Mouse (Mus musculus) liver, embryonic 14.5 days (tissue): ENCODE results near the gene Gm45521. TPM values are rescaled to one million over a fixed set of nuclear protein-coding genes. Genes with fewer than 3 reads are reported as not detected.
A peak's percentile ranks its signal among the peaks of the same experiment; 100 is the strongest.

Experiments used
- ATAC-seq: fragments of 200-750 bp; cut with Nextera tagmentation; 2 replicates; pipeline ENCODE4 v1.8.0; 2017; ENCODE audit warnings: moderate number of reproducible peaks, mild to moderate bottlenecking, moderate library complexity; ENCODE audit not compliant: insufficient read depth
- DNase-seq, 3 experiments: peaks; one replicate each; pipeline ENCODE4 v3.0.0-alpha.2; 2012 to 2013; ENCODE audit warnings: low read depth in 3 of 3, low spot score in 3 of 3
- H3K27ac ChIP-seq: fragments of 300-500 bp; sonication (generic); 2 replicates; pipeline ENCODE4 v1.5.1; 2014; ENCODE audit warnings: moderate library complexity, mild to moderate bottlenecking, control low read depth, inconsistent platforms
- H3K27me3 ChIP-seq: fragments of 300-500 bp; sonication (generic); 2 replicates; pipeline ENCODE4 v1.6.1; 2014; ENCODE audit warnings: mild to moderate bottlenecking, low read length, moderate library complexity; ENCODE audit not compliant: control insufficient read depth, insufficient read depth
- H3K36me3 ChIP-seq: fragments of 300-500 bp; sonication (generic); replicated peaks from 2 replicates; pipeline ENCODE4 v1.6.1; 2014; ENCODE audit warnings: low read depth; ENCODE audit not compliant: control insufficient read depth, insufficient read depth
- H3K4me1 ChIP-seq, 2 experiments: fragments of 200-500 bp in 1 of 2; fragments of 300-500 bp in 1 of 2; sonication (generic) in 1 of 2; replicated peaks; 2 replicates each; pipeline ENCODE4 v1.6.1; 2012 to 2014; ENCODE audit warnings: antibody characterized with exemption in 1 of 2, inconsistent platforms in 1 of 2, low read length in 1 of 2; ENCODE audit not compliant: control insufficient read depth in 2 of 2, insufficient read depth in 2 of 2
- H3K4me2 ChIP-seq: fragments of 300-500 bp; sonication (generic); 2 replicates; pipeline ENCODE4 v1.6.1; 2014; ENCODE audit warnings: low read depth, mild to moderate bottlenecking, control low read depth, moderate library complexity
- H3K4me3 ChIP-seq, 2 experiments: fragments of 200-500 bp in 1 of 2; fragments of 300-500 bp in 1 of 2; sonication (generic) in 1 of 2; 2 replicates each; pipeline ENCODE4 v1.5.1; 2012 to 2014; ENCODE audit warnings: low read depth in 2 of 2, low read length in 2 of 2, mild to moderate bottlenecking in 2 of 2, control low read depth in 1 of 2, inconsistent platforms in 1 of 2, moderate library complexity in 1 of 2; ENCODE audit not compliant: insufficient read depth in 1 of 2
- H3K9ac ChIP-seq: fragments of 300-500 bp; sonication (generic); replicated peaks from 2 replicates; pipeline ENCODE4 v1.6.1; 2014; ENCODE audit warnings: mild to moderate bottlenecking, control low read depth, moderate library complexity
- H3K9me3 ChIP-seq: fragments of 300-500 bp; sonication (generic); 2 replicates; pipeline ENCODE4 v1.6.1; 2016; ENCODE audit warnings: low read length, mixed read lengths; ENCODE audit not compliant: control insufficient read depth
- CTCF ChIP-seq: IDR thresholded peaks from 2 replicates; pipeline ENCODE4 v1.5.1; 2016; ENCODE audit warnings: antibody characterized with exemption, low read depth, control low read depth
- EP300 ChIP-seq: IDR thresholded peaks from 2 replicates; pipeline ENCODE4 v1.6.1; 2016; ENCODE audit warnings: antibody characterized with exemption, low read depth
- WGBS: fragments of 180-500 bp; shearing (Covaris S2); extraction: QIAGEN DNeasy Blood & Tissue Kit; methylation state at CpG from one replicate; pipeline ENCODE4 v1.1.7; 2014; ENCODE audit not compliant: insufficient replicate concordance; 5-methylcytosine and 5-hydroxymethylcytosine counted together
- polyA plus RNA-seq, 2 experiments: library from polyadenylated mRNA; depleted of rRNA in 1 of 2; stranded (reverse) in 1 of 2; unstranded in 1 of 2; fragments of >200 nt; fragmentation: Nextera tagmentation in 1 of 2; extraction: Ambion mirVana in 1 of 2; gene quantifications; 2 replicates each; pipeline versions ENCODE4 v1.2.1 to v1.2.3; 2012 to 2014

Gm45521 gene
- polyA plus RNA-seq, 2 experiments: not detected

DNA sequence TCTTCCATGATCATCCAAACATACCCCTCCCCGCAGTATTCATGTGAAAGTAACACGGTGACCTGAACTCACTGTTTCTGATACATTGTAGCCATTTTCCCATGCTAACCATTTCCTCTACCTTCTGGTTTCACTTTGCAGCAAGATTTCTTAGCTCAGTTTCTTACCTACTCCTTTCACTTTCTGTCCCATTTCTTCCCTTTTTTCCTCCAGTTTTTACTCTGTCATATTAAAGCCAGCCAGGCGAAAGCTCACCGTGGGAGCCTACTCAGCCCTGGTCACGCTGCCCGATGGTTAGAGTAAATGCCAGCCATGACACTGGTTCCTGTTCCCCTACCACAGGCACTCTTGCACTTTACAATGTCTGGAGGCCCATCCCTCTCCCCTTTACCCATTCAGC, 29.8 kb downstream of the Gm45521 start:
- DNase-seq: no peak

GRCm38 (mm10) chr14:7989371-7989770, 32.3 kb downstream of the Gm45521 start:
- Histone ChIP-seq H3K4me3 (no peak overlapping the region), H3K36me3 (no peaks in the 10 kb centered on the region), H3K27me3 (no peaks in the 10 kb centered on the region), H3K27ac (no peak overlapping the region), H3K4me2 (no peak overlapping the region), H3K4me1 (0 out of 4 replicates have a peak, but pooled peaks cover 0 to 1% of the 10 kb centered on the region in 2 experiments), H3K9ac (no peak overlapping the region), H3K9me3 (no peaks in the 10 kb centered on the region)
- DNase-seq: no peak
- TF ChIP-seq EP300 (no peak), CTCF (no peak)
- no peak for ATAC-seq
- 52% methylated on average over 1 of the region's 1 CpGs for WGBS

More for the DNA sequence above, 29.8 kb downstream of the Gm45521 start:
- Histone ChIP-seq H3K27ac (no peak overlapping the region), H3K4me2 (no peak overlapping the region), H3K4me1 (0 out of 4 replicates have a peak, but pooled peaks cover 0 to 1% of the 10 kb centered on the region in 2 experiments), H3K9ac (no peak overlapping the region), H3K27me3 (no peaks in the 10 kb centered on the region), H3K9me3 (no peaks in the 10 kb centered on the region), H3K4me3 (no peak overlapping the region), H3K36me3 (no peaks in the 10 kb centered on the region)
- no peak for ATAC-seq
- 76% methylated on average over 6 of the region's 6 CpGs for WGBS
- no peak for TF ChIP-seq CTCF
- no peak for TF ChIP-seq EP300

DNA sequence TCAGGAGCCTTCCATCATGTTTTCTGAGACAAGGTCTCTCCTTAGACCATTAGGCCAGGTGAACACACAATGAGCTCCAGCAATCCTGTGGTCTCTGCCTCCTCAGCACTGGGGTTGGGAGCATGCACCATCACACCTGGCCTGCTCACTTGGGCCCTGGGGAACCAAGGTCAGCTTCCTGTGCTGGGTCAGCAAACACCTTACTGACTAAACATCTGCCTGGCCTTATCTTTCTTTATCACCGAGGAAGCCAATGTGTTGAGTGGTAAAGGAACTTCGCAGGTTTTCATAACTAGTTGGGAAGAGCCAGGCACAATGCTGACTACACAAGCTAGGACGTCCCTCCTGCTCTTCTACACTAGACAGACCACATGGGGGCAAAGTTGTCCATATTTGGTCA, 32.9 kb downstream of the Gm45521 start:
- TF ChIP-seq CTCF: no peak
- DNase-seq: no peak
- no peak overlapping the region for H3K4me3 ChIP-seq
- 0 out of 4 replicates have a peak, but pooled peaks cover 0 to 1% of the 10 kb centered on the region in 2 experiments for H3K4me1 ChIP-seq
- H3K9me3 ChIP-seq: no peaks in the 10 kb centered on the region
- WGBS: 23% methylated on average over 3 of the region's 3 CpGs
- H3K9ac ChIP-seq: no peak overlapping the region
- no peak for ATAC-seq
- no peak overlapping the region for H3K4me2 ChIP-seq
- H3K36me3 ChIP-seq: no peaks in the 10 kb centered on the region
- no peak overlapping the region for H3K27ac ChIP-seq
- no peaks in the 10 kb centered on the region for H3K27me3 ChIP-seq

- TF ChIP-seq EP300 (no peak), CTCF (no peak)
- H3K27ac ChIP-seq: no peak overlapping the region
- DNase-seq (no peak), ATAC-seq (0 out of 2 replicates have a peak, but pooled peaks have one; percentile 31)
- 0 out of 4 replicates have a peak, but pooled peaks cover 0 to 1% of the 10 kb centered on the region in 2 experiments for H3K4me1 ChIP-seq
- H3K9me3 ChIP-seq: no peaks in the 10 kb centered on the region
- H3K27me3 ChIP-seq: no peaks in the 10 kb centered on the region
- H3K4me3 ChIP-seq: no peak overlapping the region
- no peaks in the 10 kb centered on the region for H3K36me3 ChIP-seq
- no peak overlapping the region for H3K4me2 ChIP-seq
- WGBS: 46% methylated on average over 5 of the region's 5 CpGs
- H3K9ac ChIP-seq: no peak overlapping the region
Observed at GRCm38 (mm10) chr14:7991108-7991776, 34.2 kb downstream of the Gm45521 start.

DNA sequence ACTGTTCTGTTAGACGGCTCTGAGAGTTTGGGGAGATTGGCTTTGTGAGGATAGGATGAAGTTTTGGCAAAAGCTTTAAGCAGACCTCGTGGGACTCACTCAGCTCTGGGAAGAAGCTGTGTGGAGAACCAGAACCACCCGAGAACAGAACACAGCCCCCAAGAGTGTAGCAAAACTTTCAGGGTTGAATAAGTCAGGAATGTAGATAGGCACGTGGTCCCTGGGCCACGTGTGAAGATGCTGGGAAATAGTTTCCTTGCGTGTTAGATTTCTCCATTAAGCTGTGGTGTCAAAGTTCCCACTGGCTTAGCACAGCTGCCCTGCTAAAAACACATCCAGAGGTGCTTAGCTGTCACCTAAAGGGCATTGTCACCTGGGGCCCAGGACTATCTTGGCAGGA, 35.1 kb downstream of the Gm45521 start:
- no peaks in the 10 kb centered on the region for H3K27me3 ChIP-seq
- TF ChIP-seq CTCF: no peak
- H3K4me1 ChIP-seq: 0 out of 4 replicates have a peak, but pooled peaks cover 0 to 1% of the 10 kb centered on the region in 2 experiments
- H3K36me3 ChIP-seq: no peaks in the 10 kb centered on the region
- no peak for ATAC-seq
- no peak overlapping the region for H3K27ac ChIP-seq
- no peaks in the 10 kb centered on the region for H3K9me3 ChIP-seq
- WGBS: 55% methylated on average over 6 of the region's 6 CpGs
- no peak overlapping the region for H3K4me2 ChIP-seq
- DNase-seq: no peak
- H3K9ac ChIP-seq: no peak overlapping the region
- H3K4me3 ChIP-seq: no peak overlapping the region
